Mouse (Mus musculus): ENCODE data around the gene Stx12. TPM values are rescaled to one million over a fixed set of nuclear protein-coding genes. Genes with fewer than 3 reads are reported as not detected.
A peak's percentile ranks its signal among the peaks of the same experiment; 100 is the strongest.

The Stx12 gene
- total and polyA plus RNA-seq, 3 experiments: 6.7 to 39.6 (median 34.8) TPM

- peaks cover 30% of the 10 kb centered on the region for H3K36me3 ChIP-seq (replicated peaks)
- TF ChIP-seq POLR2AphosphoS5 (IDR thresholded peaks at IDR 0.05; ENCODE audit: insufficient replicate concordance, low read depth, low read length) (no peak), GATA2 (IDR thresholded peaks at IDR 0.05; ENCODE audit: borderline replicate concordance, low read depth, low read length) (no peak), TAL1 (conservative IDR thresholded peaks at IDR 0.05; ENCODE audit: low read depth, low read length) (peak; percentile 23; the same call in 1 of the 2 replicates)
- H3K4me3 ChIP-seq (ENCODE audit: low read depth, low read length): peak within 1 kb of the TSS; percentile 80
- no peaks in the 10 kb centered on the region for H3K27me3 ChIP-seq (ENCODE audit: insufficient read depth, low read length)
- peaks cover 41% of the 10 kb centered on the region for H3K4me1 ChIP-seq (ENCODE audit: insufficient read depth, low read depth, low read length)
- ATAC-seq (ENCODE audit: extremely low read depth, insufficient number of reproducible peaks, low FRiP score, poor library complexity, severe bottlenecking) (peak; percentile 74), DNase-seq (ENCODE audit: low spot score) (peak; percentile 96)
- no peaks in the 10 kb centered on the region for H3K9me3 ChIP-seq (replicated peaks)
These were observed 41.2 kb downstream of the Stx12 start, which contains the start of gene Ppp1r8 for GRCm38 (mm10) chr4:132842970-132843704. Gene Ppp1r8 (minus strand): TSS chr4:132843169.

GRCm38 (mm10) chr4:132842281-132842906 lies 41.9 kb downstream of the Stx12 start:
- H3K4me3 ChIP-seq (ENCODE audit: low read depth, low read length): peak overlapping the region; percentile 80
- no peaks in the 10 kb centered on the region for H3K9me3 ChIP-seq (replicated peaks)
- ATAC-seq (ENCODE audit: extremely low read depth, insufficient number of reproducible peaks, low FRiP score, poor library complexity, severe bottlenecking) (no peak), DNase-seq (ENCODE audit: low spot score) (peak; percentile 10)
- H3K4me1 ChIP-seq (ENCODE audit: insufficient read depth, low read depth, low read length): peaks cover 47% of the 10 kb centered on the region
- peaks cover 38% of the 10 kb centered on the region for H3K36me3 ChIP-seq (replicated peaks)
- no peaks in the 10 kb centered on the region for H3K27me3 ChIP-seq (ENCODE audit: insufficient read depth, low read length)
- TF ChIP-seq GATA1 (IDR thresholded peaks at IDR 0.05; ENCODE audit: borderline replicate concordance, low read length) (no peak), GATA2 (IDR thresholded peaks at IDR 0.05; ENCODE audit: borderline replicate concordance, low read depth, low read length) (no peak), CTCF (IDR thresholded peaks at IDR 0.05; ENCODE audit: low read depth, low read length) (no peak), TAL1 (conservative IDR thresholded peaks at IDR 0.05; ENCODE audit: low read depth, low read length) (no peak), POLR2AphosphoS5 (IDR thresholded peaks at IDR 0.05; ENCODE audit: insufficient replicate concordance, low read depth, low read length) (no peak)

DNA sequence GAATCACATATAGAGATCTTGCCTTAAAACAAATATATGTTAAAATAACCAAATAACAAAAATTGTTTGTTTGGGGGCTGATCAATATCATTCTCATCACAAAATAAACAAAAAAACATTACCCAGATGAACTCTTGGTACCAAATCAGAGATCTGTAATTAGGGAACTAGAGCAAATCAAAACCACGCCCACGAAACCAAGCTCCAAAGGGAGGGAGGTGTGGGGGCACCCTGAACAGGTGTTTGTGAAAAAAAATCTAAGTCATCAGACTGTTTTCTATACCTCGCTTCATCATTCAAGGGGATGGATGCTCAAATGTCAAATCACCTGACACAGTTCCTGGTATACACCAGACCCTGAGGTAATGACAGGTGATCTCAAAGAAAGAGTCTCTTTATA lies 42.8 kb downstream of the Stx12 start:
- Histone ChIP-seq H3K9me3 (replicated peaks) (no peaks in the 10 kb centered on the region), H3K36me3 (replicated peaks) (peaks cover 47% of the 10 kb centered on the region), H3K4me1 (ENCODE audit: insufficient read depth, low read depth, low read length) (peaks cover 48% of the 10 kb centered on the region), H3K4me3 (ENCODE audit: low read depth, low read length) (peak overlapping the region; percentile 80), H3K27me3 (ENCODE audit: insufficient read depth, low read length) (no peaks in the 10 kb centered on the region)
- no peak for TF ChIP-seq POLR2AphosphoS5 (IDR thresholded peaks at IDR 0.05; ENCODE audit: insufficient replicate concordance, low read depth, low read length)
- TF ChIP-seq GATA2 (IDR thresholded peaks at IDR 0.05; ENCODE audit: borderline replicate concordance, low read depth, low read length): no peak
- no peak for TF ChIP-seq TAL1 (conservative IDR thresholded peaks at IDR 0.05; ENCODE audit: low read depth, low read length)
- no peak for TF ChIP-seq GATA1 (IDR thresholded peaks at IDR 0.05; ENCODE audit: borderline replicate concordance, low read length)
- no peak for TF ChIP-seq CTCF (IDR thresholded peaks at IDR 0.05; ENCODE audit: low read depth, low read length)
- no peak for DNase-seq (ENCODE audit: low spot score)
- ATAC-seq (ENCODE audit: extremely low read depth, insufficient number of reproducible peaks, low FRiP score, poor library complexity, severe bottlenecking): no peak

DNA sequence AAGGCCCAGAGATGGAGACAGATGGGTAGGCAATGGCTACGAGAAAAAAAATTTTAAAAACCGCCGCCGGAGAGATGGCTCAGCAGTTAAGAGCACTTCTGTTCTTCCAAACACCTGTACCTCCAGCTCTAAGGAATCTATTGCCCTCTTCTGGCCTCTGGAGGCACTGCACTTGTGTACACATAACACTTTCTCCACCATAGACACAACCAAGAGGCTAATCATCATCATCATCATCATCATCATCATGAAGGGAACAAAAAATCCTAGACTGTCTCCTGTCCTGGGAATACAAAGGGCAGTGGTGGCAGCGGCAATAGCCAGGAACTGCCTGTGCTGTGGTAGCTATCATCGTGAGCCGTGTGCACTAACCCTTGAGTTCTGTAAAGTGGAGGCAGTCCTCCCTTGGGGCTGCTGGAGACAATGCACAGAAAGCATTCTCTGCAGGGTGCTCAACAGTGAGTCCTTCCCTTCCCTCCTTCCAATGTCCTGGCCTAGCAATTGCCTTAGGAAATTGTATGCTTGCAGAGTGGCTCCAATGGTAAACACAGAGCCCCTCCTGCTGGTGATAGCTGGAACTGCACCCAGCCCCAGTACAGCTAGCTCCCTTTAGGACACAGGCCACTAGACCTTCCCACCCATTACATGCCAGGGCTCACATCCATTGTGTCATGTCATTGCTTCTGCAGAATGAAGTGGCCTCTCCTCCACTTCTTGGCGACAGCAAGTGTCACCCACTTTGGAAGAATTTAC lies 60.5 kb downstream of the Stx12 start:
- Histone ChIP-seq H3K9me3 (replicated peaks) (no peaks in the 10 kb centered on the region), H3K36me3 (replicated peaks) (peaks cover 49% of the 10 kb centered on the region), H3K4me3 (ENCODE audit: low read depth, low read length) (no peak overlapping the region), H3K4me1 (ENCODE audit: insufficient read depth, low read depth, low read length) (peaks cover 5% of the 10 kb centered on the region), H3K27me3 (ENCODE audit: insufficient read depth, low read length) (0 out of 2 replicates have a peak, but pooled peaks cover 3% of the 10 kb centered on the region)
- no peak for TF ChIP-seq POLR2AphosphoS5 (IDR thresholded peaks at IDR 0.05; ENCODE audit: insufficient replicate concordance, low read depth, low read length)
- no peak for TF ChIP-seq GATA1 (IDR thresholded peaks at IDR 0.05; ENCODE audit: borderline replicate concordance, low read length)
- TF ChIP-seq CTCF (IDR thresholded peaks at IDR 0.05; ENCODE audit: low read depth, low read length): peak; percentile 100
- no peak for TF ChIP-seq GATA2 (IDR thresholded peaks at IDR 0.05; ENCODE audit: borderline replicate concordance, low read depth, low read length)
- TF ChIP-seq TAL1 (conservative IDR thresholded peaks at IDR 0.05; ENCODE audit: low read depth, low read length): no peak
- ATAC-seq (ENCODE audit: extremely low read depth, insufficient number of reproducible peaks, low FRiP score, poor library complexity, severe bottlenecking) (peak; percentile 28; the same call in 1 of the 2 replicates), DNase-seq (ENCODE audit: low spot score) (peak; percentile 60)

GRCm38 (mm10) chr4:132818442-132818841 lies 65.9 kb downstream of the Stx12 start:
- Histone ChIP-seq H3K36me3 (replicated peaks) (no peaks in the 10 kb centered on the region), H3K4me1 (ENCODE audit: insufficient read depth, low read depth, low read length) (peaks cover 13% of the 10 kb centered on the region), H3K27me3 (ENCODE audit: insufficient read depth, low read length) (peaks cover 15% of the 10 kb centered on the region), H3K4me3 (ENCODE audit: low read depth, low read length) (no peak overlapping the region), H3K9me3 (replicated peaks) (0 out of 2 replicates have a peak, but pooled peaks cover 2% of the 10 kb centered on the region)
- DNase-seq (ENCODE audit: low spot score) (no peak), ATAC-seq (ENCODE audit: extremely low read depth, insufficient number of reproducible peaks, low FRiP score, poor library complexity, severe bottlenecking) (no peak)
- TF ChIP-seq GATA2 (IDR thresholded peaks at IDR 0.05; ENCODE audit: borderline replicate concordance, low read depth, low read length): no peak
- no peak for TF ChIP-seq TAL1 (conservative IDR thresholded peaks at IDR 0.05; ENCODE audit: low read depth, low read length)
- TF ChIP-seq GATA1 (IDR thresholded peaks at IDR 0.05; ENCODE audit: borderline replicate concordance, low read length): no peak
- no peak for TF ChIP-seq CTCF (IDR thresholded peaks at IDR 0.05; ENCODE audit: low read depth, low read length)
- no peak for TF ChIP-seq POLR2AphosphoS5 (IDR thresholded peaks at IDR 0.05; ENCODE audit: insufficient replicate concordance, low read depth, low read length)
